Comparison of ENCODE assay signal across 11 mouse cellular contexts in genomic region chr7:30556894-30557536, GRCm38 (mm10). TPM values are rescaled to one million over a fixed set of nuclear protein-coding genes. Genes with fewer than 3 reads are reported as not detected.
DNase-seq lines count a peak whose midpoint lies in the region; ATAC-seq and TF ChIP-seq lines count a peak whose summit lies in the region.
"Had no signal": no experiment of that assay in that cellular context is flagged by ENCODE, and none has a peak within 500 bp of the region (broad histone marks: within the 10 kb centered on the region; RNA-seq: fewer than 3 reads in every experiment).

No protein-coding gene starts in this region.

- H3K9ac ChIP-seq in hindbrain, embryonic 11.5 days (ENCODE audit: low read depth, low read length), result no peak overlapping the region
- no peak overlapping the region for H3K9ac ChIP-seq in hindbrain, postnatal 0 days (replicated peaks; ENCODE audit: low read length)
- no peak overlapping the region for H3K9ac ChIP-seq in MEL (ENCODE audit: control insufficient read depth, low read depth, low read length, poor library complexity, severe bottlenecking)
- H3K9ac ChIP-seq in limb, embryonic 12.5 days (replicated peaks), result no peak overlapping the region
- H3K9ac ChIP-seq: heart, embryonic 15.5 days had no signal

- H3K79me2 ChIP-seq in MEL (ENCODE audit: control insufficient read depth, insufficient read depth, low read length, poor library complexity), result peaks cover 14% of the 10 kb centered on the region

- TF ChIP-seq EP300 in MEL (IDR thresholded peaks at IDR 0.05; ENCODE audit: low read depth in 1 of 2, low read length in 2 of 2), result no peak

- H3K36me3 ChIP-seq in hindbrain, embryonic 11.5 days (ENCODE audit: control insufficient read depth, insufficient read depth, low read length), result 0 out of 2 replicates have a peak, but pooled peaks cover 5% of the 10 kb centered on the region
- H3K36me3 ChIP-seq in hindbrain, postnatal 0 days (ENCODE audit: insufficient read depth, low read length), result peaks cover 19% of the 10 kb centered on the region
- peaks cover 0 to 8% of the 10 kb centered on the region in 2 experiments; a peak in 2 of 4 replicates for H3K36me3 ChIP-seq in MEL (ENCODE audit: control insufficient read depth in 1 of 2, insufficient read depth in 2 of 2, low read length in 2 of 2)
- H3K36me3 ChIP-seq in limb, embryonic 12.5 days, result peaks cover 39% of the 10 kb centered on the region

- WGBS in hindbrain, embryonic 11.5 days, result 94% methylated on average over 18 of the region's 18 CpGs
- 93% methylated on average over 18 of the region's 18 CpGs for WGBS in hindbrain, postnatal 0 days
- 94% methylated on average over 18 of the region's 18 CpGs for WGBS in limb, embryonic 12.5 days

- H3K4me2 ChIP-seq in hindbrain, embryonic 11.5 days (replicated peaks; ENCODE audit: low read depth, low read length), result no peak overlapping the region
- no peak overlapping the region for H3K4me2 ChIP-seq in hindbrain, postnatal 0 days (ENCODE audit: low read depth, low read length)
- H3K4me2 ChIP-seq in limb, embryonic 12.5 days, result no peak overlapping the region

- peaks cover 3% of the 10 kb centered on the region for H3K4me1 ChIP-seq in hindbrain, embryonic 11.5 days (replicated peaks; ENCODE audit: control insufficient read depth, insufficient read depth, low read length)
- peaks cover 23% of the 10 kb centered on the region for H3K4me1 ChIP-seq in hindbrain, postnatal 0 days (ENCODE audit: insufficient read depth, low read length)
- H3K4me1 ChIP-seq in MEL (ENCODE audit: control insufficient read depth in 1 of 2, insufficient read depth in 2 of 2, low read length in 2 of 2), result peaks cover 0 to 9% of the 10 kb centered on the region in 2 experiments; a peak in 2 of 4 replicates
- H3K4me1 ChIP-seq in limb, embryonic 12.5 days (replicated peaks), result peaks cover 31% of the 10 kb centered on the region

- DNase-seq in hindbrain, embryonic 11.5 days (ENCODE audit: low spot score), result peak; percentile 37
- DNase-seq in hindbrain, postnatal 0 days (ENCODE audit: low spot score), result no peak
- DNase-seq in 416B (ENCODE audit: low read depth), result peak; percentile 46
- peak; percentile 72 for DNase-seq in MEL (ENCODE audit: low read depth, low spot score)
- no peak for DNase-seq in urinary bladder, adult 2 months (ENCODE audit: low spot score)
- DNase-seq in left cerebral cortex, adult 8-10 months (ENCODE audit: low spot score in 2 of 2), result no peak
- no peak for DNase-seq in gastrocnemius, postnatal 14 days
- DNase-seq: kidney, adult 18-20 months had no signal

- peak; percentile 9; the same call in 1 of the 2 replicates for TF ChIP-seq RAD21 in MEL (IDR thresholded peaks at IDR 0.05; ENCODE audit: low read depth, low read length)

- no peaks in the 10 kb centered on the region for H3K9me3 ChIP-seq in hindbrain, embryonic 11.5 days (ENCODE audit: control insufficient read depth, low read length)
- H3K9me3 ChIP-seq in hindbrain, postnatal 0 days (ENCODE audit: low read length), result no peaks in the 10 kb centered on the region
- no peaks in the 10 kb centered on the region for H3K9me3 ChIP-seq in MEL (replicated peaks; ENCODE audit: insufficient read depth, low read length)
- H3K9me3 ChIP-seq in limb, embryonic 12.5 days, result no peaks in the 10 kb centered on the region
- H3K9me3 ChIP-seq: heart, embryonic 15.5 days had no signal

- no peak for ATAC-seq in hindbrain, embryonic 11.5 days (ENCODE audit: low FRiP score)
- ATAC-seq in hindbrain, postnatal 0 days, result no peak
- ATAC-seq in limb, embryonic 12.5 days (ENCODE audit: insufficient number of reproducible peaks, insufficient read depth, low FRiP score, low TSS enrichment, low read depth), result no peak
- ATAC-seq: Patski had no signal

- H3K27ac ChIP-seq in hindbrain, embryonic 11.5 days (ENCODE audit: low read depth, low read length), result no peak overlapping the region
- H3K27ac ChIP-seq in hindbrain, postnatal 0 days, result no peak overlapping the region
- no peak overlapping the region for H3K27ac ChIP-seq in MEL (ENCODE audit: control insufficient read depth, low read depth, low read length)
- H3K27ac ChIP-seq in limb, embryonic 12.5 days, result no peak overlapping the region
- H3K27ac ChIP-seq: heart, embryonic 15.5 days had no signal

- H3K27me3 ChIP-seq in hindbrain, embryonic 11.5 days (ENCODE audit: control insufficient read depth, insufficient read depth, low read length), result no peaks in the 10 kb centered on the region
- no peaks in the 10 kb centered on the region for H3K27me3 ChIP-seq in hindbrain, postnatal 0 days (ENCODE audit: insufficient read depth, low read length)
- H3K27me3 ChIP-seq in MEL (ENCODE audit: control insufficient read depth in 1 of 2, insufficient read depth in 2 of 2, low read length in 2 of 2), result no peaks in the 10 kb centered on the region
- no peaks in the 10 kb centered on the region for H3K27me3 ChIP-seq in limb, embryonic 12.5 days
- H3K27me3 ChIP-seq: heart, embryonic 15.5 days; Patski had no signal

- no peak; the same call in 1 of the 2 replicates for TF ChIP-seq CTCF in hindbrain, postnatal 0 days (IDR thresholded peaks at IDR 0.05; ENCODE audit: low read depth)
- TF ChIP-seq CTCF in MEL (IDR thresholded peaks at IDR 0.05 in 2 of 3, conservative IDR thresholded peaks at IDR 0.05 in 1 of 3; ENCODE audit: control insufficient read depth in 1 of 3, insufficient read depth in 1 of 3, low read depth in 2 of 3, low read length in 3 of 3, poor library complexity in 1 of 3, severe bottlenecking in 1 of 3), result peak; percentile 41 to 55 (median 45)

- no peak overlapping the region for H3K4me3 ChIP-seq in hindbrain, embryonic 11.5 days (ENCODE audit: low read depth, low read length)
- no peak overlapping the region for H3K4me3 ChIP-seq in hindbrain, postnatal 0 days (ENCODE audit: low read length)
- no peak overlapping the region for H3K4me3 ChIP-seq in MEL (ENCODE audit: control insufficient read depth in 1 of 2, insufficient read depth in 1 of 2, low read depth in 2 of 2, low read length in 2 of 2)
- H3K4me3 ChIP-seq in limb, embryonic 12.5 days (replicated peaks), result 0 out of 2 replicates have a peak overlapping the region, but pooled peaks have one; percentile 3

- TF ChIP-seq POLR2A in MEL (IDR thresholded peaks at IDR 0.05; ENCODE audit: control insufficient read depth in 1 of 2, insufficient read depth in 1 of 2, low read depth in 1 of 2, low read length in 2 of 2, poor library complexity in 1 of 2), result no peak

- intact Hi-C loops in gastrocnemius, postnatal 14 days (cut with DNase I; ENCODE audit: low total_unique reads), result no loop called here

RNA-seq across cellular contexts. Expression of gene Lin37, which starts 2.6 kb away (rescaled TPM):
- 44.7 and 48.3 TPM in 2 replicates for polyA plus RNA-seq in hindbrain, embryonic 11.5 days (2014; fragmentation: Nextera tagmentation; extraction: Ambion mirVana)
- total RNA-seq in hindbrain, postnatal 0 days (2014; rRNA removed), result 14.3 and 21.0 TPM in 2 replicates
- 45.0 and 48.0 TPM in 2 replicates for polyA plus RNA-seq in hindbrain, postnatal 0 days (2015; fragmentation: Nextera tagmentation; extraction: Ambion mirVana)
- 10.9 and 12.0 TPM in 2 replicates for total RNA-seq in MEL (2012; rRNA removed)
- 10 to 100 TPM in 1 of 2 experiments, not detected in 1; 49.8 TPM for polyA plus RNA-seq in MEL (2012; ENCODE audit: insufficient read depth in 1 of 2, insufficient read length in 2 of 2, low read depth in 1 of 2, low replicate concordance in 2 of 2, missing spikeins in 1 of 2)
- 45.4 and 51.5 TPM in 2 replicates for polyA plus RNA-seq in limb, embryonic 12.5 days (2016; fragmentation: Nextera tagmentation; extraction: Ambion mirVana)
- 33.8 and 36.5 TPM in 2 replicates for polyA plus RNA-seq in urinary bladder, adult 2 months (2012; rRNA removed)
- total RNA-seq in left cerebral cortex, adult 8-10 months (2022), result 10 to 100 TPM; 33.8 to 45.0 (median 41.1) TPM
- total RNA-seq in gastrocnemius, postnatal 14 days (2021), result 1 to 10 TPM; 8.4 to 9.1 TPM

RNA-seq across cellular contexts. Expression of gene Proser3, which starts 4.9 kb away (rescaled TPM):
- polyA plus RNA-seq in hindbrain, embryonic 11.5 days (2014; fragmentation: Nextera tagmentation; extraction: Ambion mirVana), result 11.4 and 18.4 TPM in 2 replicates
- 13.1 and 14.0 TPM in 2 replicates for total RNA-seq in hindbrain, postnatal 0 days (2014; rRNA removed)
- polyA plus RNA-seq in hindbrain, postnatal 0 days (2015; fragmentation: Nextera tagmentation; extraction: Ambion mirVana), result 3.0 and 3.1 TPM in 2 replicates
- 2.3 and 2.4 TPM in 2 replicates for total RNA-seq in MEL (2012; rRNA removed)
- polyA plus RNA-seq in MEL (2012; ENCODE audit: insufficient read depth in 1 of 2, insufficient read length in 2 of 2, low read depth in 1 of 2, low replicate concordance in 2 of 2, missing spikeins in 1 of 2), result 1 to 10 TPM in 1 of 2 experiments, not detected in 1; 8.9 TPM
- 15.3 and 16.0 TPM in 2 replicates for polyA plus RNA-seq in limb, embryonic 12.5 days (2016; fragmentation: Nextera tagmentation; extraction: Ambion mirVana)
- 11.0 and 12.0 TPM in 2 replicates for polyA plus RNA-seq in urinary bladder, adult 2 months (2012; rRNA removed)
- 1 to 10 TPM; 3.4 to 4.4 (median 4.0) TPM for total RNA-seq in left cerebral cortex, adult 8-10 months (2022)
- total RNA-seq in gastrocnemius, postnatal 14 days (2021), result 1 to 10 TPM; 3.9 to 4.8 TPM

RNA-seq across cellular contexts. Expression of gene Hspb6, which starts 5.0 kb away (rescaled TPM):
- polyA plus RNA-seq in hindbrain, embryonic 11.5 days (2014; fragmentation: Nextera tagmentation; extraction: Ambion mirVana), result 3.5 and 4.0 TPM in 2 replicates
- 5.6 and 6.4 TPM in 2 replicates for total RNA-seq in hindbrain, postnatal 0 days (2014; rRNA removed)
- polyA plus RNA-seq in hindbrain, postnatal 0 days (2015; fragmentation: Nextera tagmentation; extraction: Ambion mirVana), result 15.8 and 16.3 TPM in 2 replicates
- 1.2 and 1.5 TPM in 2 replicates for total RNA-seq in MEL (2012; rRNA removed)
- polyA plus RNA-seq in MEL (2012; ENCODE audit: insufficient read depth in 1 of 2, insufficient read length in 2 of 2, low read depth in 1 of 2, low replicate concordance in 2 of 2, missing spikeins in 1 of 2), result 10 to 100 TPM in 1 of 2 experiments, not detected in 1; 12.4 TPM
- polyA plus RNA-seq in limb, embryonic 12.5 days (2016; fragmentation: Nextera tagmentation; extraction: Ambion mirVana), result 9.5 and 10.9 TPM in 2 replicates
- polyA plus RNA-seq in urinary bladder, adult 2 months (2012; rRNA removed), result 342 and 444 TPM in 2 replicates
- total RNA-seq in left cerebral cortex, adult 8-10 months (2022), result 1 to 10 TPM; 5.5 to 8.1 (median 6.4) TPM
- 100 to 1,000 TPM; 455 to 476 TPM for total RNA-seq in gastrocnemius, postnatal 14 days (2021)

RNA-seq across cellular contexts. Expression of gene U2af1l4, which starts 6.1 kb away (rescaled TPM):
- polyA plus RNA-seq in hindbrain, embryonic 11.5 days (2014; fragmentation: Nextera tagmentation; extraction: Ambion mirVana), result 83.0 and 100.0 TPM in 2 replicates
- 41.7 and 53.4 TPM in 2 replicates for total RNA-seq in hindbrain, postnatal 0 days (2014; rRNA removed)
- polyA plus RNA-seq in hindbrain, postnatal 0 days (2015; fragmentation: Nextera tagmentation; extraction: Ambion mirVana), result 103 and 104 TPM in 2 replicates
- total RNA-seq in MEL (2012; rRNA removed), result 67.2 and 74.2 TPM in 2 replicates
- polyA plus RNA-seq in MEL (2012; ENCODE audit: insufficient read depth in 1 of 2, insufficient read length in 2 of 2, low read depth in 1 of 2, low replicate concordance in 2 of 2, missing spikeins in 1 of 2), result 10 to 100 TPM in 1 of 2 experiments, not detected in 1; 72.5 TPM
- 87.8 and 89.9 TPM in 2 replicates for polyA plus RNA-seq in limb, embryonic 12.5 days (2016; fragmentation: Nextera tagmentation; extraction: Ambion mirVana)
- 69.1 and 74.1 TPM in 2 replicates for polyA plus RNA-seq in urinary bladder, adult 2 months (2012; rRNA removed)
- total RNA-seq in left cerebral cortex, adult 8-10 months (2022), result 10 to 100 TPM; 61.5 to 76.6 (median 71.7) TPM
- total RNA-seq in gastrocnemius, postnatal 14 days (2021), result 10 to 100 TPM; 49.6 to 50.1 TPM

RNA-seq across cellular contexts. Expression of gene Gm49396, which starts 6.1 kb away (rescaled TPM):
- 7.8 and 9.8 TPM in 2 replicates for polyA plus RNA-seq in hindbrain, embryonic 11.5 days (2014; fragmentation: Nextera tagmentation; extraction: Ambion mirVana)
- 2.9 and 3.7 TPM in 2 replicates for total RNA-seq in hindbrain, postnatal 0 days (2014; rRNA removed)
- polyA plus RNA-seq in hindbrain, postnatal 0 days (2015; fragmentation: Nextera tagmentation; extraction: Ambion mirVana), result 6.4 and 7.0 TPM in 2 replicates
- total RNA-seq in MEL (2012; rRNA removed), result 1.4 and 1.9 TPM in 2 replicates
- 1 to 10 TPM in 1 of 2 experiments, not detected in 1; 4.2 TPM for polyA plus RNA-seq in MEL (2012; ENCODE audit: insufficient read depth in 1 of 2, insufficient read length in 2 of 2, low read depth in 1 of 2, low replicate concordance in 2 of 2, missing spikeins in 1 of 2)
- 16.3 and 18.5 TPM in 2 replicates for polyA plus RNA-seq in limb, embryonic 12.5 days (2016; fragmentation: Nextera tagmentation; extraction: Ambion mirVana)
- 2.8 and 5.1 TPM in 2 replicates for polyA plus RNA-seq in urinary bladder, adult 2 months (2012; rRNA removed)
- total RNA-seq in left cerebral cortex, adult 8-10 months (2022), result 1 to 10 TPM; 5.7 to 7.5 (median 6.3) TPM
- 1 to 10 TPM in 1 of 2 experiments, under 1 TPM in 1; 0.74 to 1.7 TPM for total RNA-seq in gastrocnemius, postnatal 14 days (2021)

Comparison
In these comparisons a context has a peak if more than half of its experiments do, and no peak if none do; other contexts are left out.
1. DNase-seq: peak in hindbrain, embryonic 11.5 days (single experiment), 416B (single experiment) and MEL (single experiment); none in hindbrain, postnatal 0 days (single experiment), urinary bladder, adult 2 months (single experiment), left cerebral cortex, adult 8-10 months (0 of 2) and gastrocnemius, postnatal 14 days (single experiment).
2. RNA of gene Hspb6, which starts 5.0 kb away (polyA plus RNA-seq): 342 to 444 TPM in urinary bladder, adult 2 months; 15.8 to 16.3 TPM in hindbrain, postnatal 0 days, 12.4 TPM in MEL, 9.5 to 10.9 TPM in limb, embryonic 12.5 days and 3.5 to 4.0 TPM in hindbrain, embryonic 11.5 days; every median in the first group is over 10 times any median in the second.